Mouse (Mus musculus) right cerebral cortex, postnatal 4 days (tissue): ENCODE measurements around the gene Glra1.
"Not testable (repeated sequence)": the region's sequence is repeated elsewhere in the genome, so short reads cannot be mapped to it uniquely, and the experiment has no call there.

Source experiments
- DNase-seq: peaks from one replicate; pipeline ENCODE4 v3.0.0-alpha.2; 2022

Glra1 gene

GRCm38 (mm10) chr11:55607808-55608523 is at the start of gene Glra1:
Gene Glra1 (minus strand): TSS chr11:55608198.
- DNase-seq = peak; percentile 60

DNA sequence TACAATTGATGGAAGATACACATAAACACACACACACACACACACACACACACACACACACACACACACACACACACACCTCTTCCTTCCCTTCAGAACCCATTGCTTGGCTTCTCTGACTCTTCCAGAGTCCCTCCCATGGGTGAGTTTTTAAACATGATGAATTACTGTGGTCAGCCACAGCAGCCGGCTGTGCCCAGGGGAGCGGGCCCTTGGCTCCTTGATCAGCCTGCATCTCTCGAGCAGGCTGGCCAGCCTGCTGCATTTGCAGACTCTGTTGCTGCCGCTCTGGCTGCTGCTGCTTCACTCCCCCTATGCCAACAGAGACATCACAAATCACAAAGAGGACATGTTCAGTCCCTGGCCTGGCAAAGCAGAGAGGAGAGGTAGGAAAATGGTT is 29.0 kb upstream of the Glra1 start:
- no peak for DNase-seq

DNA sequence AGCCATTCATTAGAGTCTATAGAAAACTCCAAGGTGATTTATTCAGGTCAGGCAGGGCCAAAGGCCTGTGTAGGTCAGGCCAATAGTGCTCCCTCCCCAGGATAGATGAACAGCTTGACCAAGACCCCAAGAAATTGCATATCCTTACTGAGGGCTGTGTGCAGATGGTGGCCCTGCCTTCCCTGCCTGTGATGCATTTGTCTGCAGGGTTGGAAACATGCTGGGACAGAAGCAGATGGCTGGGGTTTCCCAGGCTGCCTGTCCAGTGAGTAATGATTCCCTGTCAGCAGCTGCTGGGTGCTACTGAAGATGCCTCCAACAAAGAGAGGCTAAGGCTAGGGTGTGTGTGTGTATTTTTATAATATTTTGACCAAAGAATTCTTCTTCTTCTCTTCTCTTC is 25.9 kb upstream of the Glra1 start:
- DNase-seq = no peak

GRCm38 (mm10) chr11:55614631-55615030 is 6.6 kb upstream of the Glra1 start:
- DNase-seq = not testable (repeated sequence)

- peak; percentile 8 for DNase-seq
Measured at GRCm38 (mm10) chr11:55608524-55608920, 524 bp upstream of the Glra1 start.

DNA sequence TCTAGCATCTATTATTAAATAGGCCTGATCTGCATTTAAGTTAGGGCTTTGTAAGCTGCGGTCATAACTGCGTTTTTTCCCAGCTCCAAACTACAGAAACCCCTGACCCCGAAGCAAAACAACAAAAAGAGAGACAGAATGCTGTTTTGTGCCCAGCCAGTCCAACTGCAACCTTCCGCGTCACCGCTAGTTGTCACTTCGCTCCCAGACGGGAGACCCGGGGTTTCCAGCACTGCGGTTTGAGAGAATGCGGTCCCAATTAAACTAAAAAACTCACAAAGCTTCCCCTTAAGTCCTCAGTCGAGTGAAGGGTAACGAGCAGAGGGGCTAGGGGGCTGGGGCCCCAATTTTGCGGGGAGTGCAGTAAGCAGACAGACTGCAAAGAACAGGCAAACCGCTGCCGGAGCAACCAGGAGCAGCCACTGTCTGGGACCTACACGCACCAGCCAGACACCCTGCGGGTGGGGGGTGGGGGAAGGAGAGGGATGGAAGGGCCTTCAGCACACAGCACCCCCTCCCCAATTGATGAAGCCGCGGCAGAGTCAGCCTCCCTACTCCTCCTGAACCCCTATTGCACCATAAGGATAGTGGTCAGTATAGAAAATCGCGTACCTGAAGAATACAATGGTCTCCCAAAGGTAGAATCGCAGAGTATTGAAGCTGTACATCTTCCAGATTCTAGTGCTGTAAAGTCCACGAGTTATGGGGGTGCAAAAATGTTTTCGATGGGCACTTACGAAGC is 761 bp downstream of the Glra1 start:
- DNase-seq = peak; percentile 57

DNA sequence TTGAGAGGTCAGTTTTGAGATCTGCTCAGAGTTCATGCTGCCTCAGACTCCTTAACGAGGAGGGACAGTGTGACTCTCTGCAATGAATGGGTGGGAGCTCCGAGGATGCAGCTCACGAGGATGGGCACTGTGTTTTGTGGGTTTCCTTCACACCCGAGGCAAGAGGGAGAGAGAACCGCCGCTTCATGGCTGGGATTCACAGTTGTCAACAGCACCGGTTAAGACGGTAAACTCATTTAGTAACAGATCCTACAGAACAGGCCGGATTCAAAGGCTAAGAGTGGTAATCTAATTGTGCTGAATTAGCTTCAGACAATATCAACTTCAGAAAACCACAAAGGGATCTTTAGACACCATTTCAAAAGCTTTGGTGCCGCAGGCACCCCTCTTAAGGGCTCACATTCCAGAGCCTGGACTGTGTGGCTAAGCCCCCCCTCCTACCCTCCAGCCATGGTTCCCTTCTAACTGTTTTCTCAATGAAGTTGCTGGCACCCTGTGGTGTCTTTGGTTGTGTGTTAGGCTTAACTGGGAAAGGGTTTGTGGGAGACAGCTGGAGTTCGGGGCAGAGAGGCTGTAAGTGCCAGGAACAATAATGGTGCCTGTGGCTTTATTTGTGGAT is 6.4 kb downstream of the Glra1 start:
- no peak for DNase-seq

GRCm38 (mm10) chr11:55595726-55596125 is 12.3 kb downstream of the Glra1 start:
- no peak for DNase-seq

- DNase-seq = no peak
Measured at GRCm38 (mm10) chr11:55594411-55594810, 13.6 kb downstream of the Glra1 start.

- no peak for DNase-seq
Measured at GRCm38 (mm10) chr11:55591194-55591593, 16.8 kb downstream of the Glra1 start.

- DNase-seq = no peak
Measured at GRCm38 (mm10) chr11:55589376-55590167, 18.4 kb downstream of the Glra1 start.

DNA sequence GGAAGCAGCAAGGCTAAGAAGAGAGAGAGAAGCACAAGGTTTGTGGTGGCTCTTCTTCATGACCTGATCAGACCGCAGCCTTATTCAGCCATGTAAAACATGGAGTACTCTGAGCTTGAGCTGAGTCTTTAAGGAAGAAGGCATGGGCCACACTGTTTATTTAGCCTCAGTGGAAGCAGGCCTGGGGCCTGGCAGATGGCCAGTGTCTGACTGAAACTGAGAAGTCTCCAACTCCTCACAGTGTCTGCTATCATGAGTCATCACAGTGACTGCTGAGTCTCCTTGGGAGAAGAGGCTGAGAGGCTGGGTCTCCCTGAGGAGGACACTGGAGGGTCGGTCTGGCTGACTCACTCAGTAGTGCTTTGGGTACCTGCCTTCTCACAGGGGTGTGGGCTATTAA is 33.6 kb downstream of the Glra1 start:
- no peak for DNase-seq

- peak; percentile 36 for DNase-seq
Measured at GRCm38 (mm10) chr11:55571144-55571543, 36.9 kb downstream of the Glra1 start.

GRCm38 (mm10) chr11:55566309-55567099 is 41.5 kb downstream of the Glra1 start:
- no peak for DNase-seq

- DNase-seq = no peak
Measured at GRCm38 (mm10) chr11:55545690-55546089, 62.3 kb downstream of the Glra1 start.

DNA sequence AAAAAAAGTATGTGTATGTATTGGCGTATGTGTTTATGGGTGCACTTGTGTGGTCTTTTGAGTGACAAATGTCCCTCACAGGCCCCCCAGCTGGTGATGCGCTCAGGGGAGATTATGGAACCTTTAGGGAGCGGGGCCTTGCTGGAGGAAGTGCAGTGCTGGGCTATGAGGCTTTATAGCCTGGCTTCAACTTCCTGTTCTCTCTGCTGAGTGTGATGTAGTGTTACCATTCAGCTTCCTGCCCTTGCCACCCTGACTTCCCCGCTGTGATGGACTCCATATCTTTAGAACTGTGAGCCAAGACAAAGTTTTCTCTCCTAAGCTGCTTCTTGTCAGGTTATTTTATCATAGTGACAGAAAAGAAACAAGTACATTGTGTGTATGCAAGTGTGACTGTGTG is 65.3 kb downstream of the Glra1 start:
- DNase-seq = no peak

GRCm38 (mm10) chr11:55542128-55542527 is 65.9 kb downstream of the Glra1 start:
- no peak for DNase-seq

DNA sequence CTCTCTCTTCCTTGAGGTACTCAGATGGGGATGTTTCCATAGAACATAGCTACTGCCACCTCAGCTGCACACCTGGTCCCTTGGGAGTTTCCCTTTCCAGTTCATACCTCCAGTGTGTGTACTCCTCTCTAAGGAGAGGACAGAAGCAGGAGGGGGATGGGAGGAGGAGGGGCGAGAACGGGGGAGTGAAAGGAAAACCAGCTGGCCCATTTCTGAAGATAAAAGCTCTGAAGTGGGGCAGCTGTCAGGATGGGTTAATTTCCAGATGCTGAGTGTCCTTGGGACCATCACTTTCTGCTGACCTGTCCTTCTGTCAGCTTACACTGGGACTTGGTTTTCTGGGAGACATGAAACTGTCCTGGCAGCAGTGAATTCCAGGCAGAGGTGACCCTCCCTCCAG is 73.2 kb downstream of the Glra1 start:
- no peak for DNase-seq

DNA sequence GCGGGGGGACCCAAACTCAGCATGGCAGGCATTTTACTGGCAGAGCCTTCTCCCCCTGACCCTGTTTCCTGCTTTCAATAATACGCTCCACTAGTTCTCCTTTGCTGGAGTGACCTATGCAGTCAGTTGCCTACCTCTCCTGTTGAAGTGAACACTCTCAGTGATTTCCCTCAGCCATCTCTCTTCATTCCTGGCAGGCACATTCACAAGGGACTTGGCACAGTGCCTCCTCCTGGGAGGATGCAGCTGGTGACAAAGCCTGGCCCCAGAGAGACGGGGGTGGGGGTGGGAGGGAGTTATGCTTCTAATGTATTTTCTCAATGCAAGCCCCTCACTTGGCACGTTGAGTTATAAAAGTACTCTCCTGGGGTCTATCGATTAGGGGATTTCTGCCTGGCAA is 74.6 kb downstream of the Glra1 start:
- DNase-seq = peak; percentile 72

DNA sequence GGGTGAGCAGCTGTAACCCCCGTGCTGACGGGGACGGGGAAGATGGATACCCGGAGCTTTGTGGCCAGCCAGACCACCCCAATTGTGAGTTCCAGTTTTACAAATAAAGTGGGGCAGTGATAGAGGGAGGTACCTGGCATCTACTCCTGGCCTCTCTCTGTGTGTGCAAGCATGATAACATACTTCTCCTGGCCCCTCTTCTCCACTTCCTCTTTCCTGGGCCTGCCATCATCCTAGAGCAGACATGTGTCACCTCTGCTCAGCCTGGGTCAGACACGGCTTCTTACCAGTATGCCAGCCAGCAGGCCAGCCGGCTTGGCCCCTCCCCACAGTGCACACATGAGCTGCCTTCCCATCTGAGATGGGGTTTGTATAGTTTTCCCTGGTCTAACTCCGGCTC is 77.3 kb downstream of the Glra1 start:
- no peak for DNase-seq

DNA sequence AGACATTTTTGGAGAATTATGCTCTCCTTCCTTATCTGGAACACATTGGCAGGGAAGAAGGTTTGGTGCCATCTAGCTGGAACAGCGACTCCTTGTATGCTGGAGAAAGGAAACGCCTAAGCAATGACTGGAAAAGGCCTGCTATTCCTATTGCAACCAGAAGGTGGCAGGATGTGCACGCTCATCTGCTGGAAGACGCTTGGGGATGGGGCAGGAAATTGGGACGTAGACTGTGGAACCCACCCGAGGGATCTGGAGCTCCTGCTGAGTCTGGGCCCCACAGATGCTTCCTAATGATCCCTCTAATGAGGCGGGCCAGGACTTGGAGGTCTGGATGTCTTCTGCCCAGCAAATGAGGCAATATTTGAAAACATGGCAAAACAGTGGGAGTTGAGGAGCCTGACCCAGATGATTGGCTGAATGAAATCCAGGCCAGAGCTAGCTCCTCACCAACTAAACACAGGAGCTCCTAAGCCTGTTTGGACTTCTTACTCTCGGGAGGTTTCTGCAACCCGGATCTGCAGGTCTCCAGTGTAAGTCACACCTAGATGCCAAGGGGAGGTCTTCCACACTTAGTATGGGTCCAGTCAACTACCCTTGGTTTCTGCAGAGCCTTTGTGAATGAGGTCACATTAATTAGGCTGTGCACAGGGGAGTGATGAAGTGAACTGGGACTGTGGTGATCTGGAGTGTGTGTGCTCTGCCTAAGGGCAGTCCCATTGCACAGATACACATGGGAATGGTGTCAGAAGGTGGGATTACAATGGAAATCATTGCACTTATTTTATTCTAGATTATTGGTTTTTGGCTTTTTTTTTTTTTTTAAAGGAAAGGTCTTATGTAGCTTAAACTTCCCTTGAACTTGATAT is 89.0 kb downstream of the Glra1 start:
- DNase-seq = peak; percentile 65
